Mouse (Mus musculus) urinary bladder, postnatal 4 days (tissue): ENCODE results near the gene Ostn.
"Not testable (repeated sequence)": the region's sequence is repeated elsewhere in the genome, so short reads cannot be mapped to it uniquely, and the experiment has no call there.

Source experiments
- DNase-seq, 2 experiments: peaks; one replicate each; pipeline ENCODE4 v3.0.0; 2021 to 2022; ENCODE audit warnings: low spot score in 2 of 2

Ostn gene

GRCm38 (mm10) chr16:27307189-27307588 lies at the start of gene Ostn:
Gene Ostn (plus strand): TSS chr16:27307489.
- not testable (repeated sequence) for DNase-seq

GRCm38 (mm10) chr16:27268748-27269147 lies 38.5 kb upstream of the Ostn start:
- DNase-seq, result no peak

GRCm38 (mm10) chr16:27287410-27287809 lies 19.9 kb upstream of the Ostn start:
- DNase-seq, result no peak

GRCm38 (mm10) chr16:27296508-27296907 lies 10.8 kb upstream of the Ostn start:
- DNase-seq, result no peak

- no peak for DNase-seq
These were observed 10.4 kb upstream of the Ostn start for GRCm38 (mm10) chr16:27296929-27297328.

GRCm38 (mm10) chr16:27319099-27319498 lies 11.8 kb downstream of the Ostn start:
- no peak for DNase-seq

GRCm38 (mm10) chr16:27322047-27322446 lies 14.8 kb downstream of the Ostn start:
- no peak for DNase-seq

- no peak for DNase-seq
These were observed 19.2 kb downstream of the Ostn start for GRCm38 (mm10) chr16:27326463-27326862.

- no peak for DNase-seq
These were observed 40.2 kb downstream of the Ostn start for GRCm38 (mm10) chr16:27347521-27347920.

- DNase-seq, result no peak
These were observed 41.1 kb downstream of the Ostn start for GRCm38 (mm10) chr16:27348359-27348758.

- no peak for DNase-seq
These were observed 41.9 kb downstream of the Ostn start for GRCm38 (mm10) chr16:27349235-27349634.

GRCm38 (mm10) chr16:27349878-27350532 lies 42.7 kb downstream of the Ostn start:
- no peak for DNase-seq

GRCm38 (mm10) chr16:27354464-27354863 lies 47.2 kb downstream of the Ostn start:
- no peak for DNase-seq

- no peak for DNase-seq
These were observed 52.8 kb downstream of the Ostn start for GRCm38 (mm10) chr16:27360059-27360458.

GRCm38 (mm10) chr16:27370191-27370590 lies 62.9 kb downstream of the Ostn start, which contains the start of gene Uts2b:
Gene Uts2b (minus strand): TSS chr16:27370239.
- no peak for DNase-seq

- no peak for DNase-seq
These were observed 63.4 kb downstream of the Ostn start for GRCm38 (mm10) chr16:27370700-27371099.

GRCm38 (mm10) chr16:27374139-27374538 lies 66.8 kb downstream of the Ostn start:
- no peak for DNase-seq

GRCm38 (mm10) chr16:27375318-27375717 lies 68.0 kb downstream of the Ostn start:
- DNase-seq, result no peak

GRCm38 (mm10) chr16:27376556-27376955 lies 69.3 kb downstream of the Ostn start:
- DNase-seq, result no peak

- DNase-seq, result no peak
These were observed 74.9 kb downstream of the Ostn start for GRCm38 (mm10) chr16:27382217-27382616.

GRCm38 (mm10) chr16:27384893-27385603 lies 77.8 kb downstream of the Ostn start:
- DNase-seq, result no peak

GRCm38 (mm10) chr16:27385649-27386048 lies 78.4 kb downstream of the Ostn start:
- no peak for DNase-seq

- DNase-seq, result no peak
These were observed 79.6 kb downstream of the Ostn start for GRCm38 (mm10) chr16:27386850-27387407.
